Mouse (Mus musculus) thymus, postnatal 4 days (tissue): ENCODE results near the gene Epb41l5.

Source experiments
- DNase-seq: peaks from one replicate; pipeline ENCODE4 v3.0.0; 2021

The Epb41l5 gene

DNA sequence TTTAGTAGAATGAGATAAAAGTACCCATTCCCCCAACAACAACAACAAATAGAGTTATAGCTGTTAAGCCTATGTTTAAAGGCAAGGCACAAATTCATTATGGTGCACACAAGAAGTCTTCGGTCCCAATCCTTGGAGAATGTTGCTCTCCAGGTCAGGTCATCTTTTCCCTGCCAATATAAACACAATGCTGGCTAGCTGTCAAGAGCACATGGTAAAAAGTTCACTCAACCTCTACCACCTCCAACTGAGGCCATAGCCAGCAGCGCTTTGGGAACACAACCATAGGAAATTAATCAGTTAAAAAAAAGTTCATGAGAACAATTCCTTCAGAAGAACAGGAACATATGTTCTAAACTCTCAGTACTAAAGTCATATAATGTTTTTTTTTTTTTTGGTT is 58.8 kb downstream of the Epb41l5 start:
- DNase-seq: no peak

- DNase-seq: no peak
These were observed 63.8 kb downstream of the Epb41l5 start for GRCm38 (mm10) chr1:119584974-119585373.

DNA sequence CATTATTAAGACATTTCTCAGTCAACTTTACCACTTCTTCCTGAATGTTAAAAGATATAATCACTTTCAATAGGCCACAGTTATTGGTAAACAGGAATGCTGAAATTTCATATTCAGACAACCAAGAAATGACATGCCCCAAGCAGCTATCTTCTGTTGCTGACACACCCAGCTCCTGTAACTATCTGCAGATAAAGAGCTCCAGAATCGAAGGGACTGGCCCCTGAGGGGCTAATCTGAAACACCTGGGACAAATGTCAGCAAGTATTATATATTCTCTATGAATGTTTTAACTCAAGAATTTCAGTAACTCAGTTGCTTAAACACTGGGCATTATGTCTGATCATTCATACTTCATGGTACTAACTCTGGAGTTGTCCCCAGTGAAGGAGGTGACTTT is 78.7 kb downstream of the Epb41l5 start:
- DNase-seq: no peak

DNA sequence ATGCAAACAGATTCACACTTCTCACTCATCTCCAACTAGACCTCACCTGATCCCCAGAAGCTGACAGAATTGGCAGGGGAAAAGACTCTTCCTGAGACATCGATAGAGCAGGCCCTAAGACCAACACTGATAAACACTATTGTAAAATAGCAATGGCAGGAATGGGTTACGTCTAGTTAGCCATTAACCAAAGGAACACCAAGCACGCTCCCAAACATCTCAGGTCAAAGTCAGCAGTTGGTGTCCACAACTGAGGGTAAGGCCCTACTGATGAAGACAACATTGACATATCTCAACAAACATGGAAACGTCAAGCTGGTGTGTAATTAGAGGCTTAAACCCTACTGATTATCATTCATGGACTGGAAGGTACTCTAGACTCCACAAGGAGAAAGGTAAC is 83.3 kb downstream of the Epb41l5 start:
- no peak for DNase-seq

- DNase-seq: no peak
These were observed 91.0 kb downstream of the Epb41l5 start for GRCm38 (mm10) chr1:119557641-119558395.

GRCm38 (mm10) chr1:119555651-119556050 is 93.1 kb downstream of the Epb41l5 start:
- no peak for DNase-seq

DNA sequence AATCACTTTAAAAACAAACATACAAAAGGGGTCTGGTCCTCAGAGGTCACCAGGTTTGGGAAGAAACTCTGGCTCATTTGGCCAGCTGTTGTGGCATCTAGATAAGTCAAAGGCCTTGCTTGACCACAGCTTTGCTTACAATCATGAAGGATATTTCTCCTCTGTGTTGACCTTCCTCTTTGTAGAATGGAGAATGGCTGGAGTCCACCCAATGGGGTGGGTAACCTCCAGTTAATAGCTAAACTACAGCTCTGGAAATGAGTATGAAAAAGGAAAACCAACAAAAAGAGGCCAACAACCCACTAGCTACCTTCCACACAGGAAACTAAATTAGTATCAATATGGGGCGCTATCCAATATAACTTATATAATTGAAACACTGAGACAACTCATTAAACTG is 97.1 kb downstream of the Epb41l5 start:
- DNase-seq: no peak

DNA sequence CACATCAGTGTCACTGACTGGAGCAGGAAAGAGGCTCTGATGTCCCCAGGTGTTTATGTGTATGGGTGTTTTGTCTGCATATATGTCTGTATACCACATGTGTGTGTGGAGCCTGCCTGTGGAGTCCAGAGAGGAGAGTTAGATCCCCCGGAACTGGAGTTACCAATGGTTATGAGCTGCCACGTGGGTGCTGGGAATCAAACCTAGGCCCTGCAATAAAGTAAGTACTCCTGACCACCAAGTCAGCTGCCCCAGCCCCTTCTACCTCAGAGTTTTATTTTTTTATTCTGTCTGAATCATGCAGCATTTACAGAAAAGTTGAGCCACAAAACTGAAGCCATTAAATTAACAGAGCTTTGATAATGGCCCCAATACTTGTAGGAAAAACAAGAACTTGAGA is 98.7 kb downstream of the Epb41l5 start:
- no peak for DNase-seq

DNA sequence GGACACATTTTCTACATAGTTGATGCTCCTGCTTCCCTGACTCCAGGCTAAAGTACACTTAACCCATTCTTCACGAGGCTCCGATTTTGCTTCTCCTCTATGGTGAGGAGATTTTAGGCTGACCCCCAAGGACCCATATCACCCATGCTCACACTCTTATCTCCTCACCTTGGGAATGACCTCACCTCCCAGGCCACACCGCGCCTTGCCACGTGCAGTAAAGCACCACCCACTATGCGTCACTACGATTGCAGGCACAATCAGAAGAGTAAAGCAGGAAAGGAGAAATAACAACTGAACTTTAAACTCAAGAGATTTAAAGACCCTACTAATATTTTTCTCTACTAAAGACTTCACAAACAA is 99.5 kb downstream of the Epb41l5 start:
- no peak for DNase-seq

DNA sequence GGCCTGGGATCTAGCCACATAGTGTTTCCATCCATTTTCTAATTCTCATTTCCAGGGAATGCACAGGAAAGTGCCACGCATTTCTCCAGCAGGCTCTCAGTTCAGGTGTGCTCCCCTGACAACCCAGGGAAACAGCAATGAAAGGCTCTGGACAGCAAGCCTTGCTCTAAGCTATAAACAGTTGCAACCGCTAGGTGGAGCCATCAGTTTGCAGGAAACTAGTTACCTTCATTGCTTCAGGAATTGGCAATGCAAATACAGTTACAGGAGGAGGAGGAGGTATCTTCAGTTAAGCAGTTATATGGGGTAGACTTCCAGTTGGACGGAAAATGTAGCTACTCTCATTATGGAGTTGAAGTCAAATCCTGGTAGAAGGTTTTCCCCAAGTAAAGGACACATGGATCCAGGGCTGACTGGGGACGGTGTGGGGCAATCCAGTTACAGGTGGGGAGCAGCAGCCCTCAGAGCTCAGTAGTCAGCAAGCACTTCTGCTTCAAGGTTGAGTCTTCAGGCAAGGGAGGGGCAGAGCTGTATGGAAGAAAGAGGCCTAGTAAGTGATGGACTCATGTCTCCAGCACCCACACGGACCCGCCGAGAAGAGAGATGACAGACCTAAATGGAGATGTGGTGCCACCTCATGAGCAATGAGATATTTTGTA is 100.0 kb downstream of the Epb41l5 start:
- DNase-seq: peak; percentile 88

DNA sequence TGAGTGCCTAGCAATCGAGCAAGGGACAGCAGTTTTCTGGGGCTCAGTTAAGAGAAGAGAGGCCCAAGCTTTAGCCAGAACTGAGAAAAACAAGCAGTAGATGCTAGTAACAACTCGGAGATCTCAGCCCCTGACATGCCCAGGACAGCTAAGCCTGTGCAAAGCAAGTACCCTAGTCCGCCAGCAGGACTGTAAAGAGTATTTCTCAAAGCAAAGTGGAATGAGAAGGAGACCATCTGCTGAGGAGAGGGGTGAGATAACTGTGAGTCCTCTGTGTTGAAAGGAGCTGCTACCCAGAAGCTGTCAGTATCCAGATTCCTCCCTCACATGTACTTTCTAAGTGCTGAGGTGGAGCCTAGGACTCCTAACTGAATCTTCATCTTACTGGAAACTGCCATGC is 102.3 kb downstream of the Epb41l5 start:
- DNase-seq: no peak

DNA sequence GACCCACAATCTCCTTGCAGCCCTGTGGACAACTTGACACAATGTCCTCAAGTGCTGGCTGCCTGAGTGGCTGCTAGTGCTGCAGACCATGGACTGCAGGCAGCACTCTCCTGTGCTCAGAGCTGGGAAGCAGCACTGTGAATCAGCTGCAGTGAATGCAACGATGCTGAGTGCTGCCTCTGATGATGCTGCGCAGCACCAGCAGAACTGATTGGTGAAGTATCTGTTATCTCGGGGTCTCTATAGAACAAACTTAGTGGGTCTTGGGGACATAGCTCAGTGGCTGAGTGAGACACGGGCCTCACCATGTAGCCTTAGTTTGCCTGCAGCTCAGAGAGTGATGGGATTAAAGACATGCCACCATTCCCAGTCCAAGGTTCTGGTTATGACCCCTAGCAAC is 103.1 kb downstream of the Epb41l5 start:
- no peak for DNase-seq

DNA sequence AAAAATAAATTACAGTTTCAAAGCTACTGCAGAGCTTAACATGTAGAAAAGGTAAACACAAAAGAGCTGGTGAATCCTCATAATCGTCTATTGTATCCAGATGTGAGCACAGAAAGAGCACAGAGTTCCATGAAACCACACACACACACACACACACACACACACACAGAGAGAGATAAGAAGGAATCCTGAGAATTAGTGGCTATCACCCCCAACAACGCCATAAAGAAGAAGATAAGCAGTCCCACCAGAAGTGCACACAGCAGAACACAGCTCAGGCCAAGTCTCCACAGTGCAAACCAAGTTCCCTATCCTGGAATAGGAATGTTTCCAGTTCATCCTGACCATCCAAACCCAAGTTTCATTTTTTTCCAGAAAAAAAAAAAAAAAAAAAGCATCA is 103.6 kb downstream of the Epb41l5 start:
- DNase-seq: no peak

DNA sequence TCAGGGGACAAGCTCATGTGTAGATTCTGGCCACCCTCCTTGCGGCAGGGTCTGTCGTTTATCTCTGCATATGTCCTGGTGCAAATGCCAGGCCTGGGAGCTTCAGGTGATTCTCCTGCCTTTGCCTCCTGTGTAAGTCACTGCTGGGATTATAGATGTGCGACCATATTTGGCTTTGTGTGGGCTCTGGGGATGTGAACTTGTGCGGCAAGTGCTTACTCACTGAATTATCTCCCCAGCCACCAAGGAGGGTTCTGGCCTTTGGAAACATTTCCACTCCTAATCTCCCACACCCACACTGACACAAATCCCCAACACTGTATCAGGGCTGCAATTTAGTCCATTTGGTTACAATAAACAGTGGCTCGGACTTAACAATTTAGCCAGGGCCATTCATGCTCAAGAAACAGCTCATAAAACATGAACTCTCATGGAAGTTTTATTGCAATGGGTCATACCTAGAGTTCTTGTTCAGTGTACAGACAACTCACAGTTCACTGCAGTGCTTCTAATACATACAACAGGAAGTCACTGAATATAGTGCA is 104.1 kb downstream of the Epb41l5 start:
- no peak for DNase-seq

- DNase-seq: no peak
These were observed 105.5 kb downstream of the Epb41l5 start for GRCm38 (mm10) chr1:119543316-119543715.

GRCm38 (mm10) chr1:119541570-119541969 is 107.2 kb downstream of the Epb41l5 start:
- DNase-seq: no peak

DNA sequence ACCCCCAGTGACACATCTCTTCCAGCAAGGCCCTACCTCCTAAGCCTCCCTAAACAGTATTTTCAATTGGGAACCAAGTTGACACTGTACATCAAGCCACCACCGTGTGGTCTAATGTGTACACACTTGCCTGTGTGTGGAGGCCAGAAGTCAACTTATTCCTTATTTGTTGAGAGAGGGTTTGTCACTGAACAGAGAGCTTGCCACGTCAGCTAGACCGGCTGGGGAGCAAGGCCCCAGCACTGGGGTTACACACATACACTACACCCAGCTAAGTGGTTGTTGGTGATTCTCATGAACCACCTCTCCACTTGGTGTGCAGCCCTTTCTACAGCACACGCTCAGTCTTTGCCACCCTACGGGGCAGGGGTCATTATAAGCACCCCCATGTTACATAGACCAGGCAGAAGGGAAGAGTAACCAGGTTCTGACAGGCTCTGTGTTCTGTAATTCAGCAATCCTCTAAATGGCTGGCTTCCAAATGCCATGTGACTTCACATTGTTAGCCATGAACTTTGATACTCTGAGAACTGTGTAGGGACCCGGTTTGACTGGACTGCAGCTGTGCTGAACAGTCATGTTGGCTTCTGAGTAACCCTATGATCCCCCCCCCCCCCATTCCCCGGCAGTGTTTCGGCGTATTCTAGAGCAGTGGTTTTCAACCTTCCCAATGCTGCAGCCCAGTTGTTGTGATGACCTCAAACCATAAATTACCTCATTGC is 107.8 kb downstream of the Epb41l5 start:
- no peak for DNase-seq

- no peak for DNase-seq
These were observed 109.5 kb downstream of the Epb41l5 start for GRCm38 (mm10) chr1:119539252-119539651.

DNA sequence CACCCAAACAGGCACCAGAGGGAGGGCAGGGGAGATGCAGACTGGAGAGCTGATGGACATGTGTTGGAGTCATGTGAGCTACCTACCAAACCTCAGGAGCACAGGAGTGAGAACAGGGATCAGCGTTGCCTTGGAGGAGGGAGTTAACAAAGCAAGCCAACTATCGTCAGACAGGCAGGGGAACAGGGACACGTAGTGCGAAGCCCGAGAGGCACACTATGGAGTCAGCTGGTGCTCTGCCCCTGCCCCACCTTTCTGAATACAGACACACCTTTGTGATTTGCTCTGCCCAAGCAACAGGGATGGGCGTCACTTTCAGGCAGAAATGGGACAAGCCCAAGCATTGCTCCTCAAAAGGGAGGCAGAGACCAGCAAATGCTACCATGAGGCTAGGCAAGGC is 111.1 kb downstream of the Epb41l5 start:
- no peak for DNase-seq

DNA sequence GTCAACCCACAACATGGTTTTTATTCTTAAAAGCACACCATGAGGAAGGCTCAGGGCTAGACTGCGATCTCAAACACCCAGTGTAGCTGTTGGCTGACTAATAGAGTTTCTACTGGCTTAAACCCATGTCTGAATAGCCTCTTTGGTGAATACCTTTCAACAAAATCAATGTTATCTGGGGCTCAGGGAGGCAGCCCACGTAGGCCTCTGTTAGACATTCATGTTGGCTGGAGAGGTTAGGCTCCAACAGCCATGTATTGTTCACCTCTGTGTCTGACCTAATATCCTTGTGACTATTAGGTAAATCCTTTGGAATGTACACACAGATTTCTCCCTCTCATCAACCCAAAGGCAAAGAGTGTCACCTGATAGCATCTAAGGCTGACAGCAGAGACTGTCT is 112.7 kb downstream of the Epb41l5 start:
- no peak for DNase-seq

DNA sequence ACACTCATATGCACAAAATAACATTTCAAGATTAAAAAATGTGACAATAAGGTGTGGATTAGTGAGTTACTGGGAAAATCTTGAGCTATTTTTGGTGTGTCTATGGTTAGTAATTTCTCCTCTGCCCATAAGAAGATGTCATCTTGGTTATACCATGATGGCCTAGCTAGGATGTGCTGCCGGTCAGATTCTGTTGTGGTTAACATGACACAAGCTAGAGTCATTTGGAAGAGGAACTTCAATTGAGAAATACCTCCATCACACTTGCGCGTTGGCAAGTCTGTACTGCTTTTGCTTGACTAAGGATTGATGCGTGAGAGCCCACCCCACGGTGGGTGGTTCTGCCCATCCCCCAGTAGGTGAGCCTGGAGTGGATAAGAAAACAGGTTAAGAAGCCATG is 114.5 kb downstream of the Epb41l5 start:
- DNase-seq: no peak

DNA sequence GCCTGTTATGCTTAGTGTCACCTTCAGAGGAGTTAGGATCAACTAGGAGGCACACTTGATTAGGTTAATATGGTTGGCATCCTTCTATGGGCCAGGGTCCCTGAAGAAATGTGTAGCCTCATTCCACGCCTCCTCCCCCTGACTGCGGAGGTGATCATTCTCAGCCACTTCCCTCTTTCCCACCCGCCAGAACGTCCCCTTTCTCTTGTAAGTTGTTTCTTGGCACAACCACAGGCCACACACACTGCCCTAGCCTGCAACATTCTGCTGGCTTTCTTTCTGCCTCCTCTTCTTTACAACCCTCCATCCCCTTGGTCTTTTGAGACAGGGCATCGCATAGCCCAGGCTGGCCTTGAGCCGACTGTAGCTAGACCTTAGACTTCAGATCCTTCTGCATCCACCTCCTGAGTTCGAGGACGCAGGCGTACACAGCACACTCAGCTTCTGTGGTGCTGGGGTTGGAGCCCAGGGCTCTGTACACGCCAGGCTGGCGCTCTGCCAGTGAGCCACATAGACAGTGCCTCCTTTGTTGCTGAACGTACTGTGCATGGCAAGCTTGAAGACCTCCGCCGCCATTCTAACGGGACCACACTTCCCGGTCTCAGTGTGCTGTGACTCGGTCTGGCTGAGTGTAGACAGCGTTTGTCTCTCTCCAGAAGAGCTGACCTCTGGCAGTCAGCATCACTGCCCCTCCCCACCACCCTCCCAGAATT is 115.6 kb downstream of the Epb41l5 start:
- DNase-seq: no peak

- no peak for DNase-seq
These were observed 116.6 kb downstream of the Epb41l5 start for GRCm38 (mm10) chr1:119532165-119532564.
